Mouse (Mus musculus) intestine, postnatal 0 days (tissue): ENCODE measurements around the gene Wdr83os. TPM values are rescaled to one million over a fixed set of nuclear protein-coding genes. Genes with fewer than 3 reads are reported as not detected.
A peak's percentile ranks its signal among the peaks of the same experiment; 100 is the strongest.

Experiments
- ATAC-seq: fragments of 200-750 bp; cut with Nextera tagmentation; 2 replicates; pipeline ENCODE4 v1.8.0; 2017; ENCODE audit warnings: mild to moderate bottlenecking, moderate TSS enrichment, moderate library complexity
- H3K27ac ChIP-seq: fragments of 300-500 bp; sonication (generic); 2 replicates; pipeline ENCODE4 v1.5.1; 2014; ENCODE audit warnings: mild to moderate bottlenecking, low read depth, low read length, moderate library complexity
- H3K27me3 ChIP-seq: fragments of 300-500 bp; sonication (generic); replicated peaks from 2 replicates; pipeline ENCODE4 v1.6.1; 2014; ENCODE audit warnings: low read length, mixed read lengths; ENCODE audit not compliant: control insufficient read depth, insufficient read depth
- H3K36me3 ChIP-seq: fragments of 300-500 bp; sonication (generic); 2 replicates; pipeline ENCODE4 v1.6.1; 2014; ENCODE audit warnings: mild to moderate bottlenecking, moderate library complexity; ENCODE audit not compliant: control insufficient read depth, insufficient read depth
- H3K4me1 ChIP-seq: fragments of 300-500 bp; sonication (generic); replicated peaks from 2 replicates; pipeline ENCODE4 v1.6.1; 2014; ENCODE audit warnings: antibody characterized with exemption, low read length, mixed read lengths; ENCODE audit not compliant: control insufficient read depth, insufficient read depth
- H3K4me2 ChIP-seq: fragments of 300-500 bp; sonication (generic); replicated peaks from 2 replicates; pipeline ENCODE4 v1.6.1; 2014; ENCODE audit warnings: low read depth, mild to moderate bottlenecking, moderate library complexity
- H3K4me3 ChIP-seq: fragments of 300-500 bp; sonication (generic); 2 replicates; pipeline ENCODE4 v1.5.1; 2014; ENCODE audit warnings: low read depth, low read length
- H3K9ac ChIP-seq: fragments of 300-500 bp; sonication (generic); 2 replicates; pipeline ENCODE4 v1.6.1; 2014; ENCODE audit warnings: mild to moderate bottlenecking, low read depth, low read length
- H3K9me3 ChIP-seq: fragments of 300-500 bp; sonication (generic); 2 replicates; pipeline ENCODE4 v1.6.1; 2016; ENCODE audit warnings: mixed run types; ENCODE audit not compliant: control insufficient read depth
- CTCF ChIP-seq: sonication (generic); IDR thresholded peaks from 2 replicates; pipeline ENCODE4 v1.5.1; 2016; ENCODE audit warnings: low read depth, mild to moderate bottlenecking, control low read depth, antibody characterized with exemption, moderate library complexity
- WGBS: fragments of 180-500 bp; shearing (Covaris S2); extraction: QIAGEN DNeasy Blood & Tissue Kit; methylation state at CpG from one replicate; pipeline ENCODE4 v1.1.7; 2014; 5-methylcytosine and 5-hydroxymethylcytosine counted together
- polyA plus RNA-seq: library from polyadenylated mRNA; unstranded; fragments of >200 nt; fragmentation: Nextera tagmentation; extraction: Ambion mirVana; gene quantifications from 2 replicates; pipeline ENCODE4 v1.2.1, GENCODE M21; 2015

Wdr83os gene
- polyA plus RNA-seq, 1 experiment from 2014 or later = 93.1 TPM

DNA sequence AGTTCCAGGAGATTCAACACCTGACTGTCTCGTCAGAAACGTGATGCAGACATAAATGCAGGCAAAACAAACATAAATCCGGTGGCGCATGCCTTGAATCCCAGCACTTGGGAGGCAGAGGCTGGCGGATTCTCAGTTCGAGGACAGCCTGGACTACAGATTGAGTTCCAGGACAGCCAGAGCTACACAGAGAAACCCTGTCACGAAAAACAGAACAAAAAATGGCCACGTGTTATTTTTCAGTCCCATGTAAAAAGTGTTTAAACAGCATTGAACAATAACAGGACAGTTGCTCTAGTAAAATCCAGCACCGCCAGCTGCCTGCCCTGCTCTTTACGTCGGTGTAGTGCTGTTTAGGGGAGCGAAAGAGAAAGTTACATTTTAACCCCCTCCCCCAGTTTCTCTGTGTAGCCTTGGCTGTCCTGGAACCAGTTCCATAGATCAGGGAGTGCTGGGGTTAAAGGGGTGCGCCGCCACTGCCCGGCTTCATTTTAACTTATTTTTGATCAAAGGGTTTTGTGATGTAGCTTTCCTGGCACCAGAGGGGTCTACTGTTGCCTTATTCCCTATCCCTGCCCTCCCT lies 44.7 kb upstream of the Wdr83os start:
- peaks cover 14% of the 10 kb centered on the region for H3K36me3 ChIP-seq
- no peak for TF ChIP-seq CTCF
- H3K4me1 ChIP-seq = peaks cover 5% of the 10 kb centered on the region; the same call in 1 of the 2 replicates
- no peaks in the 10 kb centered on the region for H3K9me3 ChIP-seq
- peak overlapping the region; percentile 89 for H3K9ac ChIP-seq
- no peaks in the 10 kb centered on the region for H3K27me3 ChIP-seq
- peak overlapping the region; percentile 88 for H3K4me3 ChIP-seq
- H3K27ac ChIP-seq = peak overlapping the region; percentile 96
- under 1% methylated on average over 15 of the region's 15 CpGs for WGBS
- 0 out of 2 replicates have a peak, but pooled peaks have one; percentile 3 for ATAC-seq
- peak overlapping the region; percentile 94 for H3K4me2 ChIP-seq

DNA sequence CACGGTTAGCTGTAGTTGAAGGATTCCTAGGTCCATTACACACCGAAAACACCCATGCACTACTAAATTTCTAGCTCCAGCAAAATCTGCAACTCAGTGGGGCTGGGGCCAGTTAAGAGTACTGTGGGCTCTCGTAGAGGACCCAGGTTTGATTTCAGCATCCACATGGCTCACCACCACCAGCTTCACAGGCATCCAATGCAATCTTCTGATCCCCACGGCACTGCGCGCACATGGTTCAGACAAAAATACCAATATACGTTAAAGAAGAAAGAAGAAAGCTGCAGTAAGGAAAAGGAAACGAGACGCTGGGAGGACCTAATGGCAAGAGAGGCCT lies 44.2 kb upstream of the Wdr83os start:
- peak overlapping the region; percentile 89 for H3K9ac ChIP-seq
- TF ChIP-seq CTCF = no peak
- H3K4me1 ChIP-seq = peaks cover 5% of the 10 kb centered on the region; the same call in 1 of the 2 replicates
- no peaks in the 10 kb centered on the region for H3K27me3 ChIP-seq
- H3K36me3 ChIP-seq = peaks cover 19% of the 10 kb centered on the region
- WGBS = 0% methylated on average over 9 of the region's 9 CpGs
- H3K9me3 ChIP-seq = no peaks in the 10 kb centered on the region
- peak; percentile 3; the same call in 1 of the 2 replicates for ATAC-seq
- H3K4me2 ChIP-seq = peak overlapping the region; percentile 94
- peak overlapping the region; percentile 88 for H3K4me3 ChIP-seq
- peak overlapping the region; percentile 96 for H3K27ac ChIP-seq

DNA sequence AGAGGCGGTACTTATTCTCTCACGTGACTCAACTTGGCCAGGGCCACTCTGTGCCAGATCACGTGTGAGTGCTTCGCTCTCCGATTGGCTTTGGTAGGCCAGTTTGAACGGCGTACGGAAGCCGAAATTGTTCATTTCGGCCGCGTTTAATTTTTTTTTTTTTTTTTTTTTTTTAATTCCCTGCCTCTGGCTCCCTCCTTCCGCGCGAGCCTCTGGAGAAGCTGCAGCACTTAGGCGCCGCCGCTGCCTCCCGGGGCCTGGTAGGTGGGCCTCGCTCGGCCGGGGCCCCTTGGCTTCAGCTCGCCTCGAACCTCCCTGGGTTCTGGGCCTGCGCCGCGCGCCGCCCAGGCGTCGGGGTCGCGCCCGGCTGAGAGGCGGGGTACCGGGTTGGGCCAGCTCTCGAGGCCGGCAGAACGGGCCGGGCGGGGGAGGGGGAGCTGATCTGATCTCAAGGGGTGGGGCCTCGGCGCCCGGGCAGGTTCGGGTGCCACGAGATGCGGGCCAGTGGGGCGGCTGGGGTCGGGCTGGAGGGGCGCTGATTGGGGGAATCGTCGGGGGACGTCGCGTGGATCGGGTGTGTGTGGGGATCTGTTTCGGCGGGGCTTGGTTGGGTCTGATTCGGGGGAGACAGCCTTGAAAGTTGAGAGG lies 43.7 kb upstream of the Wdr83os start, which contains the start of gene Tnpo2:
TSS of gene Tnpo2 (plus strand) at position 198 of the 648 bp plus-strand sequence.
- Histone ChIP-seq H3K4me2 (peak within 1 kb of the TSS; percentile 94), H3K27ac (peak within 1 kb of the TSS; percentile 96), H3K4me1 (peaks cover 5% of the 10 kb centered on the region; the same call in 1 of the 2 replicates), H3K27me3 (no peaks in the 10 kb centered on the region), H3K4me3 (peak within 1 kb of the TSS; percentile 88), H3K9ac (peak within 1 kb of the TSS; percentile 89), H3K9me3 (no peaks in the 10 kb centered on the region), H3K36me3 (peaks cover 21% of the 10 kb centered on the region)
- peak; percentile 89 for ATAC-seq
- under 1% methylated on average over 55 of the region's 59 CpGs for WGBS
- TF ChIP-seq CTCF = no peak

DNA sequence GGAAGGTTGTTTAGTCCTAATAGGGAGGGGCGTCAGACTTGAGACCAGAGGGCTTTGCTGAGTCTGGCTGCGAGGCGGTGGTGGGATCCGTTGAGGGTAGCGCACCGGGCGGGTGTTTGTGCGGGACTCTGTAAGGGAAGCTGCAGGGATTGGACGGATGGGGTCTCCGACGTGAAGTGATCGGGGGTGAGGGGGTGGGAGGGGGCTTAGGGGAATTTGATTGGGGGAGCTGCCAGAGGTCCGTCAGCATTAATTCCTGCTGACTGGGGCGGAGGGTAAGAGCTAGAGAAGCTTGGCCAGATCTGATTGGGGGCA lies 43.2 kb upstream of the Wdr83os start:
- H3K4me1 ChIP-seq = peaks cover 5% of the 10 kb centered on the region; the same call in 1 of the 2 replicates
- no peaks in the 10 kb centered on the region for H3K9me3 ChIP-seq

DNA sequence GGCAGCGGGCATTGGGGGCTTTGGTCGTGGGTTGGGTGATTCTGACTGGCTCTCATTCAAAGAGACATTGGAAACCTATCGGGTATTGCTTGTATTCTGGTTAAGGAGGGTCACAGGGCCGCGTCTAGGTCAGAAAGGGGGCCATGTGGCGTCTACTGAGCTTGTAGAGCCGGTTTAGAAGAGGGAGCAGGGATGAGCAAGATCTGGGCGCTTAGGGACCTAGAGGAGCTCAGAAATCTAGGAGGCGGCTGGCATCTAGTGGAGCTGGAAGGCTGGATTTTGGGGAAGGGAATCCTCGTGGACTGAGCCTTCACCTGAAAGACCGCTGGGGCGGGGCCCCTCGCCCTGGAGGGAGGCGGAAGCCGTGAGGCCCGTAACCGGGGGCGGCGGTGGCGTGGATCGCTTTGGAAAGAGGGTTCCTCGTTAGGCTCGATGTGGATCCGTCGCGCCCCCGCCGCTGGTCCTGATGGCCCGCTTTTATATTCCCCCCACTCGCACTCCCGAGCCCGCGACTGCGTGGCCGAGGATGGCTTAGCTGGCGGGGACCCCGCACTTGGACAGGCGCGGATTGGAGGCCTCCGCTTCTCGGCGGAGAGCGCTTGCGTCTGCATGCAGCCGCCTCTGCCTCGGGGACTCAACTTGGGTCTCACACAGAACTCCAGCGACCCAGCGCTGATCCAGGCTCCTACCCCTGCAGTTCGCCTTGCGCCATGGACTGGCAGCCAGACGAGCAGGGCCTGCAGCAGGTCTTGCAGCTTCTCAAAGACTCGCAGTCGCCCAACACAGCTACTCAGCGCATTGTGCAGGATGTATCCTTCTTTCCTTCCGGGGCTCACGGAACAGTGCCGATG lies 42.6 kb upstream of the Wdr83os start:
- peak overlapping the region; percentile 89 for H3K9ac ChIP-seq
- peaks cover 5% of the 10 kb centered on the region; the same call in 1 of the 2 replicates for H3K4me1 ChIP-seq
- peak overlapping the region; percentile 96 for H3K27ac ChIP-seq
- H3K36me3 ChIP-seq = peaks cover 22% of the 10 kb centered on the region
- no peaks in the 10 kb centered on the region for H3K27me3 ChIP-seq
- TF ChIP-seq CTCF = no peak
- under 1% methylated on average over 56 of the region's 57 CpGs for WGBS
- peak overlapping the region; percentile 94 for H3K4me2 ChIP-seq
- ATAC-seq = no peak
- peak overlapping the region; percentile 88 for H3K4me3 ChIP-seq
- no peaks in the 10 kb centered on the region for H3K9me3 ChIP-seq

More for the DNA sequence above, 43.2 kb upstream of the Wdr83os start:
- ATAC-seq = peak; percentile 13; the same call in 1 of the 2 replicates
- under 1% methylated on average over 14 of the region's 14 CpGs for WGBS
- Histone ChIP-seq H3K27me3 (no peaks in the 10 kb centered on the region), H3K4me2 (peak overlapping the region; percentile 94), H3K36me3 (peaks cover 20% of the 10 kb centered on the region), H3K4me3 (peak overlapping the region; percentile 88), H3K9ac (peak overlapping the region; percentile 89), H3K27ac (peak overlapping the region; percentile 96)
- TF ChIP-seq CTCF = no peak

DNA sequence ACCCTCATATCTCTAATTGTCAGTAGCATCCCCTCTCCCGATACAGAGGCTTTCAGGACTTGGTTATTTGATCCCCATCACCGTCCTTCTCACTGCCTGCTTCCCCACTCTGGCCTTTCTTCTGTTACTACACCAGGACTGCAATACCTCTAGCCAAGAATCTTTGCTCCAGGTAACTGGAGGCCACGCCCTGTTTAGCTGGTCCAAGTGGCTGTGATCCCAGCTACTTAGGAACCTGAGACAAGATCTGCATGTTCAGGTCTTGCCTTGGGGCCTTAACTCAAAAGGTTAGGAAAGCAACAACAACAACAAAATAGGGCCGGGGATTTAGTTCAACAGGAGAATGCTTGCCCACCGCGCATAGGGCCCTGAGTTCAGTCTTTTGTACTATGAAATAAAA lies 36.9 kb upstream of the Wdr83os start:
- no peak overlapping the region for H3K27ac ChIP-seq
- H3K4me2 ChIP-seq = no peak overlapping the region
- H3K9ac ChIP-seq = no peak overlapping the region
- peaks cover 79% of the 10 kb centered on the region for H3K36me3 ChIP-seq
- TF ChIP-seq CTCF = no peak
- H3K9me3 ChIP-seq = no peaks in the 10 kb centered on the region
- no peaks in the 10 kb centered on the region for H3K27me3 ChIP-seq
- 88% methylated on average over 6 of the region's 6 CpGs for WGBS
- ATAC-seq = no peak
- H3K4me3 ChIP-seq = no peak overlapping the region
- no peaks in the 10 kb centered on the region for H3K4me1 ChIP-seq
